32 mouse cellular contexts compared by ENCODE assay signal in genomic region chr2:68171306-68171705, GRCm38 (mm10).
DNase-seq lines count a peak whose midpoint lies in the region; ATAC-seq and TF ChIP-seq lines count a peak whose summit lies in the region.
"Had no signal": no experiment of that assay in that cellular context is flagged by ENCODE, and none has a peak within 500 bp of the region (broad histone marks: within the 10 kb centered on the region; RNA-seq: fewer than 3 reads in every experiment).

No protein-coding gene starts in this region.

- no peak overlapping the region for H3K4me3 ChIP-seq in lung, embryonic 16.5 days (ENCODE audit: low read length)
- H3K4me3 ChIP-seq in lung, postnatal 0 days (ENCODE audit: low read depth, low read length): no peak overlapping the region
- H3K4me3 ChIP-seq in midbrain, embryonic 14.5 days (replicated peaks; ENCODE audit: low read depth, low read length): no peak overlapping the region
- H3K4me3 ChIP-seq in kidney, embryonic 16.5 days (ENCODE audit: low read length): no peak overlapping the region
- H3K4me3 ChIP-seq: embryonic facial prominence, embryonic 12.5 days; heart, embryonic 10.5 days; heart, embryonic 15.5 days; hindbrain, embryonic 12.5 days; intestine, embryonic 15.5 days; lung, embryonic 15.5 days; midbrain, embryonic 10.5 days; neural tube, embryonic 12.5 days; stomach, embryonic 15.5 days had no signal

- no peaks in the 10 kb centered on the region for H3K4me1 ChIP-seq in lung, embryonic 16.5 days (replicated peaks; ENCODE audit: control insufficient read depth, insufficient read depth, low read length)
- no peaks in the 10 kb centered on the region for H3K4me1 ChIP-seq in lung, postnatal 0 days (ENCODE audit: insufficient read depth, low read depth, low read length)
- no peaks in the 10 kb centered on the region for H3K4me1 ChIP-seq in midbrain, embryonic 14.5 days (ENCODE audit: control insufficient read depth, insufficient read depth, low read length)
- H3K4me1 ChIP-seq in kidney, embryonic 16.5 days (ENCODE audit: insufficient read depth, low read length): no peaks in the 10 kb centered on the region
- H3K4me1 ChIP-seq: heart, embryonic 10.5 days; intestine, embryonic 15.5 days; lung, embryonic 15.5 days; neural tube, embryonic 12.5 days; stomach, embryonic 15.5 days had no signal

- H3K27me3 ChIP-seq in lung, embryonic 16.5 days (ENCODE audit: control insufficient read depth, insufficient read depth, low read depth, low read length): no peaks in the 10 kb centered on the region
- H3K27me3 ChIP-seq in lung, postnatal 0 days (replicated peaks; ENCODE audit: insufficient read depth, low read length): no peaks in the 10 kb centered on the region
- H3K27me3 ChIP-seq in midbrain, embryonic 14.5 days (ENCODE audit: control insufficient read depth, insufficient read depth, low read length): no peaks in the 10 kb centered on the region
- H3K27me3 ChIP-seq in kidney, embryonic 16.5 days (ENCODE audit: insufficient read depth, low read length): no peaks in the 10 kb centered on the region
- H3K27me3 ChIP-seq: embryonic facial prominence, embryonic 12.5 days; heart, embryonic 15.5 days; hindbrain, embryonic 12.5 days; intestine, embryonic 15.5 days; lung, embryonic 15.5 days; neural tube, embryonic 12.5 days; stomach, embryonic 15.5 days had no signal

- H3K36me3 ChIP-seq in lung, embryonic 16.5 days (ENCODE audit: control insufficient read depth, insufficient read depth, low read length): no peaks in the 10 kb centered on the region
- H3K36me3 ChIP-seq in lung, postnatal 0 days (ENCODE audit: insufficient read depth, low read length): no peaks in the 10 kb centered on the region
- no peaks in the 10 kb centered on the region for H3K36me3 ChIP-seq in midbrain, embryonic 14.5 days (ENCODE audit: control insufficient read depth, insufficient read depth, low read length)
- H3K36me3 ChIP-seq in kidney, embryonic 16.5 days (ENCODE audit: insufficient read depth, low read length): no peaks in the 10 kb centered on the region
- H3K36me3 ChIP-seq: embryonic facial prominence, embryonic 12.5 days; G1E; heart, embryonic 10.5 days; heart, embryonic 15.5 days; hindbrain, embryonic 12.5 days; intestine, embryonic 15.5 days; lung, embryonic 15.5 days; midbrain, embryonic 10.5 days; neural tube, embryonic 12.5 days; stomach, embryonic 15.5 days had no signal

- no peaks in the 10 kb centered on the region for H3K9me3 ChIP-seq in lung, embryonic 16.5 days (ENCODE audit: control insufficient read depth, low read length)
- H3K9me3 ChIP-seq in lung, postnatal 0 days (ENCODE audit: low read length): no peaks in the 10 kb centered on the region
- H3K9me3 ChIP-seq in midbrain, embryonic 14.5 days (ENCODE audit: control insufficient read depth, low read length): no peaks in the 10 kb centered on the region
- H3K9me3 ChIP-seq in kidney, embryonic 16.5 days (ENCODE audit: low read length): no peaks in the 10 kb centered on the region
- H3K9me3 ChIP-seq: embryonic facial prominence, embryonic 12.5 days; heart, embryonic 10.5 days; heart, embryonic 15.5 days; hindbrain, embryonic 12.5 days; intestine, embryonic 15.5 days; lung, embryonic 15.5 days; midbrain, embryonic 10.5 days; neural tube, embryonic 12.5 days; stomach, embryonic 15.5 days had no signal

- no peak overlapping the region for H3K9ac ChIP-seq in lung, embryonic 16.5 days (ENCODE audit: low read length)
- no peak overlapping the region for H3K9ac ChIP-seq in lung, postnatal 0 days (replicated peaks; ENCODE audit: low read depth)
- no peak overlapping the region for H3K9ac ChIP-seq in midbrain, embryonic 14.5 days (replicated peaks; ENCODE audit: low read length)
- no peak overlapping the region for H3K9ac ChIP-seq in kidney, embryonic 16.5 days (replicated peaks; ENCODE audit: low read length)
- H3K9ac ChIP-seq: embryonic facial prominence, embryonic 12.5 days; heart, embryonic 15.5 days; hindbrain, embryonic 12.5 days; intestine, embryonic 15.5 days; lung, embryonic 15.5 days; neural tube, embryonic 12.5 days; stomach, embryonic 15.5 days had no signal

- 56% methylated on average over 10 of the region's 10 CpGs for WGBS in lung, embryonic 16.5 days
- WGBS in lung, postnatal 0 days: 58% methylated on average over 10 of the region's 10 CpGs
- 88% methylated on average over 10 of the region's 10 CpGs for WGBS in midbrain, embryonic 14.5 days
- 66% methylated on average over 10 of the region's 10 CpGs for WGBS in kidney, embryonic 16.5 days

- no peak for ATAC-seq in lung, embryonic 16.5 days (ENCODE audit: low read depth)
- ATAC-seq in lung, postnatal 0 days: no peak
- ATAC-seq in midbrain, embryonic 14.5 days (ENCODE audit: low FRiP score, low TSS enrichment): no peak
- ATAC-seq in kidney, embryonic 16.5 days (ENCODE audit: low FRiP score, low TSS enrichment): no peak
- ATAC-seq: forebrain, embryonic 14.5 days; hindbrain, postnatal 0 days; intestine, embryonic 15.5 days; midbrain, embryonic 16.5 days had no signal

- 0 out of 2 replicates have a peak overlapping the region, but pooled peaks have one; percentile 0 for H3K4me2 ChIP-seq in lung, embryonic 16.5 days (ENCODE audit: low read depth, low read length)
- no peak overlapping the region for H3K4me2 ChIP-seq in lung, postnatal 0 days (replicated peaks; ENCODE audit: low read depth, low read length)
- H3K4me2 ChIP-seq in midbrain, embryonic 14.5 days (ENCODE audit: low read length): no peak overlapping the region
- no peak overlapping the region for H3K4me2 ChIP-seq in kidney, embryonic 16.5 days (replicated peaks; ENCODE audit: low read depth, low read length)
- H3K4me2 ChIP-seq: embryonic facial prominence, embryonic 12.5 days; heart, embryonic 15.5 days; hindbrain, embryonic 12.5 days; intestine, embryonic 15.5 days; lung, embryonic 15.5 days; neural tube, embryonic 12.5 days; stomach, embryonic 15.5 days had no signal

- TF ChIP-seq EP300 in lung, postnatal 0 days (IDR thresholded peaks at IDR 0.05): no peak

- peak; percentile 17 to 39 for DNase-seq in cerebellum, postnatal 10 days
- DNase-seq in cerebellum, adult 9-10 months: no peak
- DNase-seq in lung, postnatal 0 days (ENCODE audit: low spot score): no peak
- peak; percentile 31 for DNase-seq in Muller cell, postnatal 12 days (ENCODE audit: inconsistent ontology term)
- DNase-seq in adrenal gland, postnatal 14 days: peak; percentile 47
- DNase-seq in midbrain, embryonic 14.5 days: no peak
- DNase-seq: cerebellum, adult 8-10 months; embryo, embryonic 11 days; gastrocnemius, postnatal 25 days; heart, postnatal 36 days; kidney, adult 2 months; layer of hippocampus, postnatal 36 days; left cerebral cortex, postnatal 4 days; liver; right cerebral cortex, postnatal 14 days; thymus, postnatal 14 days had no signal

- TF ChIP-seq CTCF in lung, postnatal 0 days (IDR thresholded peaks at IDR 0.05): no peak

- H3K27ac ChIP-seq in lung, embryonic 16.5 days (ENCODE audit: low read length): no peak overlapping the region
- no peak overlapping the region for H3K27ac ChIP-seq in lung, postnatal 0 days (ENCODE audit: low read length)
- H3K27ac ChIP-seq in midbrain, embryonic 14.5 days (replicated peaks; ENCODE audit: low read depth, low read length): no peak overlapping the region
- H3K27ac ChIP-seq in kidney, embryonic 16.5 days (ENCODE audit: low read length): no peak overlapping the region
- H3K27ac ChIP-seq: embryonic facial prominence, embryonic 12.5 days; heart, embryonic 10.5 days; heart, embryonic 15.5 days; hindbrain, embryonic 12.5 days; hindbrain, postnatal 0 days; intestine, embryonic 15.5 days; kidney, postnatal 0 days; lung, embryonic 15.5 days; midbrain, embryonic 10.5 days; neural tube, embryonic 12.5 days; stomach, embryonic 15.5 days had no signal

Comparison
In these comparisons a context has a peak if more than half of its experiments do, and no peak if none do; other contexts are left out.
1. DNase-seq: peak in cerebellum, postnatal 10 days (2 of 2), Muller cell, postnatal 12 days (single experiment) and adrenal gland, postnatal 14 days (single experiment); none in cerebellum, adult 9-10 months (single experiment), lung, postnatal 0 days (single experiment) and midbrain, embryonic 14.5 days (single experiment).